Mouse (Mus musculus) thymus, postnatal 36 days (tissue): ENCODE results near the gene Areg.

ENCODE experiments used
- DNase-seq, 2 experiments: peaks; one replicate each; pipeline ENCODE4 v3.0.0; 2022; ENCODE audit warnings: mixed read lengths in 2 of 2

Areg gene

DNA sequence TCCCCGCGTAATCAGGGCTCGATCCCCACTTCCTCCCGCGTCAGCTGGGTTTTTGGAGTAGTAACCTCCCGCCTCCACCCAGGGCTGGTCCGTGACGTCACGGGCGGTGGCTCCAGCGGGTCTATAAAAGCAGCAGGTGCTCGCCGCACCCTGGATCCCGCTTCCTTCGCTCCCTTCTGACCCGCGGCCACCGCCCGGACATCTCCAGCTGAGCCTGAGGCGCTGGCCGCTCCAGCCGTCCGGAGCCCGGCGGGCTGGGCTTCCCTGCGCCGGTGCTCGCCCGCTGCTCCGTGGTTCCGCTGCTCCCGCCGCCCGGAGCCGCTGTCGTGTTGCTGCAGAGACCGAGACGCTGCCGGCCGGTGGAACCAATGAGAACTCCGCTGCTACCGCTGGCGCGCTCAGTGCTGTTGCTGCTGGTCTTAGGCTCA lies at the start of gene Areg:
TSS of gene Areg (plus strand) at position 154 of the 428 bp plus-strand sequence.
- peak; percentile 36 to 45 for DNase-seq

DNA sequence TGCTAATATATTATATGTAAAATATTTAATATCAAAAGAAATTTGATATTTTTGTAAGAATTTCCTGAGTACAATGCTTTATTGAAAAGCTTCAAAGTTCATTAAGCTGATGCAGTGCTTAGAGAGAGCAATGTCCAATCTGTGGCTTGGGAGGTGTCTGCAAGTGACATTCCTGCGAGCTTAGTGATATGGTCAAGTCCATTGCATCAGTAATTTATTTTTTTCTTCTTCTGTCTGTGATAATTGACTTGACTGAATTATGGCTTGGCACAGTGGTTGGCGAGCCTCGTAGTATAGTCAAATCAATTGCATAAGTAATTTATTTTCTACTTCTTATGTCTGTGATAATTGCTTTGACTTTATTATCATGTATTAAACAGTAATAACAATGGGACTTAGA lies 49.1 kb upstream of the Areg start:
- no peak for DNase-seq

- DNase-seq = no peak
These were observed 41.3 kb upstream of the Areg start for GRCm38 (mm10) chr5:91097911-91098614.

- DNase-seq = no peak
These were observed 37.7 kb upstream of the Areg start for GRCm38 (mm10) chr5:91101742-91102141.

DNA sequence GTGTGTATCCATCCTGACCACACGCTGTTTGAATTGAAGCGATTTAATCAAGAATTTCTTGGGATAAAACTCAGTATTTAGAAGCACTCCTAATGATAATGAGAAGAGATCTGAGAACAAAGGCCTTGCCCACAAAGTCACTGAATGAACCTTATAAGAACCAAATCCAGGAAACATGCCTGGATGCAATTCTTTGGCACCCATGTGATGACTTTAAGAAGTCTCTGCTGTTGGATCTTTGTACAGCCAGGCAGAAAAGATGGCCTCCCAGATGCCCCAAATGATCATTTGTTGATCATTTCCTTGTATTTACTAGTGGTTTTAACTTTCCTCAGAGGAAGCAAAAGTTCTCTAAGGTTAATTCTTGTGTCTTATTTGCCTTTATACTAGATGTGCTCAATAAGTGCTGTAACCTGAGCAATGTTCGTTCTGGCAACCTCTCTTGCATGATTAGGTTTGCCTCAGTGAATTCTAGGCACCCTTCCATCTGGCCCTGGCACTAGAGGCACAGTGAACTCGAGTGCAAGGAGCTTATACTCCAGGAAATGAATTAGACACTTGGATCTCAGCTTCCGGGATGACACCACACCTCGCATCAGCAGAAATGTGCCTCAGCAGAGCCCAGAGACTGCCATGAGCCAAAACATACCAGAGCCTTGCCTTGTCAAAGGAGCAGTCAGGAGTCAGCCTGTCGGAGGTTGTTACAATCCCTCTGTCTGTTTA lies 35.3 kb upstream of the Areg start:
- no peak for DNase-seq

GRCm38 (mm10) chr5:91106248-91106647 lies 33.2 kb upstream of the Areg start:
- no peak for DNase-seq

DNA sequence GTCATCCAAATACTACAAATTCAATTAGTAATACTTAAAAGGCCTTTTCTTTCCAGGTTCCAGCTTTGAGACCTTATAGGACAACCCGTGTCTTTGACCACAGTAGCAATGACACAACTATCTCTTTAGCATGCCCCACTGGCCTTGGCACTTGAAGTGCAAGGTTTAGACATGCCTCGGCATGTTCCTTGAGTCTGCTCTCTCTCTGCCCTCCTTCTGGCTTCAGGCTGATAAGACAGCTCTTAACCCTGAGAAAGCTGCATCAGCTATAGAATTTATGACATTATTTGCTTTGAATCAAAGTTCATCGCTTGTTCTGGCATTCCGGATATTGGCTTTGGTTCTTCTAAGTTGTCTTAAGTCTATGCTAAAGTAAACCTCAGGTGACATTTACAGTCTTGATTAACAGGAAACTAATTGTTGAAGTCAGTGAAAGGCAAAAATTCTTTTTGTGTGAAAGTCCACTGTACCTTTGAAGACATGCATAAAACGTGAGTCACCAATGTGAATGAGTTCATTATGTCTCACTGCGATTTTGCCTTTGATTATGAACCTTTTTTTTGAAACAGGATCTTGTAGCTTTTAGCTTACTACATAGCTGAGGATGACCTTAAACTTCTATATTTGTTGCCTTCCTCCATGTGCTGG lies 29.3 kb upstream of the Areg start:
- DNase-seq = no peak

DNA sequence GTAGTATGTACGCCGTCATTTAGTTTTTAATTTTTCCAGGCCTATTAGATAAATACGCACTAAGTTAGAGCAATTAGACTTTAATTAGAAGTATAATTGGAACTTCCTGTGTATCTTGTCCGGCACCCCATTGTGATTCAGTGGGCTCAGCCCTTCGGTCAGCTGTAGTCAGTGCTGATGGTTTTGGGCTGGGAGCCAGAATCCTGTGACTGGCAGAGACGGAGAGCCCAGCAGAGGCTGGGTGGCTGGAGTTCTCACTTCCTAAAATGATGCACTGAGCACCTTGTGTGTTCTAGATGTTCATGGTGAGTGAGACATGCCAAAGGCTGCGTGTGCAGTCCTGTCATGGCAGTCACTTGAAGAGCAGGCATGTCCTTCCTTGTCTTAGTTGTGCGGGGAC lies 28.4 kb upstream of the Areg start:
- no peak for DNase-seq

DNA sequence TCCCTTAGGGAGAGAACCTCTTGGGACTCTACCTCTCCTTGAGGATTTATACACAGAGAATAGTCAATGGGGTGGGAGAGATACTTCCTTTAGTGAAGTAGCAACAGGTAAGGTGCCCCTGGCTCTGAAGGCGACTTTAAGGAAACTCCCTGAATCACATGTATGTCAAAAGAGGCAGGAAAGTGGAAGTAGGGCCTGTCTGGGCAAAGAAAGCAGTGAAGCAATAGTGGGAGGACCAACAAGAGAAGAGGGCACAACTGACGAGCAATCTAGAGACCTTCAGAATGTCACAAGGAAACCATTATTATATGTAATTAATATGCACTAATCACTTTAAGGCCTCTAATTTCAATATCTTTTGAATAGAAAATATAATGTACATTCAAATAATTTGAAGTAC lies 25.4 kb upstream of the Areg start:
- DNase-seq = no peak

DNA sequence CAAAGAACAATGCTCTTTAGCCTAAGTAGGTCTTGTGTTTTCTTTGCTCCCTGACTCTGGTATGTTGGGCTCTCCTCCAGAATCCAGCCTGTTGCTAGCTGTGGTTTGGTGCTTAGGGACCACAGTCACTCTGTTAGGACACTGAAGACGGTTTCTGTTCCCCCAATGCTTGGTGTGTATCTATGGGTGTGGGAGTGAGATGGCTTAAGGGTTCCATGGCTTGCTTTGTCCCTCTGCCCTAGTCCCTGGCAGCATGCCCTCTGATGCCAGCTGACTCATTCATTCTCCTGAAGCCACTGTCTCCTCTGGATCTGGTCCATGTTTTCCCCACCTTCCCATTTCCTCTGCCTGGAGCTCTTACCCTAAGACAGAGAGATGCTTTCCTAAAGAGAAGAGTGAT lies 24.8 kb upstream of the Areg start:
- no peak for DNase-seq

DNA sequence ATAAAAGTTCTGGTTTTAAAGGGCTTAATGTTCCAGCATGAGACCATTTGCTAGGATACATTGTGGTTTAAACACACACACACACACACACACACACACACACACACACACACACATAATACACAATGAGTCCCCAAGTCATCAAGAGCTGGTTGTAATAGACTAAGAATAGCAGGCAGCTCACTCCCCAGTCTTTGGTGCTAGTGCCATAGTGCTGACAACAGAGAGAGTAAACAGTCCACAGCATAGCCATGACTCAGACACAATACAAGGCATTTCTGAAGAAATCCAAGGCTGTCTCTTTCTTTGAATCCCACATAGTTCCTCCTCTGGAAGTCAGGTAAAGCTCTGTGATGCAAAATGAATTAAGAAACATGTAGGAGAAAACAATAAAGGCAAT lies 20.8 kb upstream of the Areg start:
- DNase-seq = no peak

GRCm38 (mm10) chr5:91123404-91123803 lies 16.0 kb upstream of the Areg start:
- DNase-seq = no peak

- DNase-seq = no peak
These were observed 15.3 kb upstream of the Areg start for GRCm38 (mm10) chr5:91124140-91124539.

GRCm38 (mm10) chr5:91126623-91127022 lies 12.8 kb upstream of the Areg start:
- DNase-seq = no peak

DNA sequence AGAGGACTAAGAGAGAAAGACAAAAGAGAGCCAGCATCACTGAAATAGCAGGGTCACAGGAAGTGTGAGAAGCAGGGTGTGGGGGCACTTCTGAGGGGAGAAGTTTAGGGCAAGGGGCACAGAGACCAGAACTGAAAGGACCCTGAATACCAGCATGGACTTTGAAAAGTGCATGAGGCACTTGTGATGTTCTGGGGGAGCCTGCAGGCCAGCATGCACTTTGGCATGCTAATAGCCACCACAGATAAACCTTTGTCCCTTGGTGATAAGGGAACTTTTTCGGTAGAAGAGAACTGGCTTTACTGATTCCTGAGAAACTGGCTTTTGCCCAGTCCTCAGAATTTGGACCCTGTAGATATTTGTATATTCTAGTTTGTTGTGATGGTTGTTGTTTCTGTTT lies 4.4 kb upstream of the Areg start:
- no peak for DNase-seq

- no peak for DNase-seq
These were observed 429 bp upstream of the Areg start for GRCm38 (mm10) chr5:91138970-91139369.

- no peak for DNase-seq
These were observed 1.6 kb downstream of the Areg start for GRCm38 (mm10) chr5:91140896-91141448.

GRCm38 (mm10) chr5:91144971-91145370 lies 5.6 kb downstream of the Areg start:
- DNase-seq = no peak

DNA sequence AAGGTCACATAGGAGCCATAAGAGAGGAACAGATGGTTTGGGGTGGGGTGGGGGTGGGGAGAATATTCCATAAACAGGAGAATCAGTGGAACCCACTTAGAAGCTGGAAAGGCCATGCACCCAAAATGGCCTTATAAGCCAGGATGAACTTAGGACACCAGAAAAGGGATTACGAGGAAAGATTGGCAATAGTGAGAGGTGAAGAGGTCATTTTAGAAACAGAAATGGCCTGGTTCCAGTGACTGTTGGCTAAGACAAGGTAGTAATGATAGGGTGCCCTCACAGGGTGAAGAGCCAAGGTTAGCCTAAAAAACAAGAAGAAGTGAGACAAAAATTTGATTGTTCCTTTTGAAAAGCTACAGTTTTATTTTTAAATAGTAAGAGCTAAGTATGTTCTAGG lies 7.6 kb downstream of the Areg start:
- DNase-seq = no peak

DNA sequence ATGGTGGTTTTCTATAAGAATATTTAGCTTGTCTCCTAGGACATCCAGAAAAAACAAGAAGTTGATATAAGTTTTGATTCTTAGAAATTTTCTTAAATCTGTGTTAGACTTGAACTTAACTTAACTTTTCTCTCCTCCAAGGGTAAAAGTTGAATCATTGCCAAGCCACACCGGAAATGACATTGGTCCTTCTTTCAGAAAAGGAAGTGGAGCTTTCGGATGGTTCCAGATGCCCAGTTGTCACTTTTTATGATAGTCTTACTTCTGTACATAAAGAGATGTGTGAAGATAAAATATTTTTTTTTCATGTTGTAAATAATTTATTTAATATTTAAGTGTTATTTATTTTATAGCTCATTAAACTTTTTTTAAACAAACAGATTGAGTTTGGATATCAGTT lies 8.7 kb downstream of the Areg start:
- no peak for DNase-seq

DNA sequence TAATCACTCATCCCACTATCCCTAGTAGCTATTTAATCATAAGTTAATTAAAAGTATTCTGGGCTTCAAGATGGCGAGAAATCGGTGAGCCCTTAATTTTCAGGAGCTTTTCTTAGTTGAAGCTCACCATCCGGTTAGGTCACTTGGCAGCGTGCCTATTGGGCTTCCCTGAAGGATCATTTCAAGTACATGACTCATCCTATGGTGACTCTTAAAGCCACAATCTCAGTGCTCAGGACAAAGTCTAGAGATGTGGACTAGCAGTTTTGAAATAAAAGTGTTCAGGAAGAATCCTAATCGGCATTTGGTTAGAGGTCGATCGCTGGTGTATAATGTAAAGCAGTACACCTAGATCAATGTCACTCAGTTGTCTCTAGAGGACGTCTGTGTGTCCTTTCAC lies 17.3 kb downstream of the Areg start:
- DNase-seq = no peak

GRCm38 (mm10) chr5:91157169-91157568 lies 17.8 kb downstream of the Areg start:
- no peak for DNase-seq

- no peak for DNase-seq
These were observed 23.4 kb downstream of the Areg start for GRCm38 (mm10) chr5:91162787-91163186.

- DNase-seq = no peak
These were observed 27.2 kb downstream of the Areg start for GRCm38 (mm10) chr5:91166601-91167000.
